Mouse (Mus musculus) cerebellum, adult 2 months (tissue): ENCODE measurements around the gene Ei24.

Experiments used
- CTCF ChIP-seq: fragments of 200-500 bp; IDR thresholded peaks from 2 replicates; pipeline ENCODE4 v1.5.1; 2011; ENCODE audit warnings: low read depth, mild to moderate bottlenecking, control low read depth, low read length, moderate library complexity, borderline replicate concordance; ENCODE audit not compliant: insufficient read depth
- POLR2A ChIP-seq: fragments of 200-500 bp; IDR thresholded peaks from 2 replicates; pipeline ENCODE4 v1.6.1; 2011; ENCODE audit warnings: low read length, control low read depth, borderline replicate concordance; ENCODE audit not compliant: insufficient read depth

DNA sequence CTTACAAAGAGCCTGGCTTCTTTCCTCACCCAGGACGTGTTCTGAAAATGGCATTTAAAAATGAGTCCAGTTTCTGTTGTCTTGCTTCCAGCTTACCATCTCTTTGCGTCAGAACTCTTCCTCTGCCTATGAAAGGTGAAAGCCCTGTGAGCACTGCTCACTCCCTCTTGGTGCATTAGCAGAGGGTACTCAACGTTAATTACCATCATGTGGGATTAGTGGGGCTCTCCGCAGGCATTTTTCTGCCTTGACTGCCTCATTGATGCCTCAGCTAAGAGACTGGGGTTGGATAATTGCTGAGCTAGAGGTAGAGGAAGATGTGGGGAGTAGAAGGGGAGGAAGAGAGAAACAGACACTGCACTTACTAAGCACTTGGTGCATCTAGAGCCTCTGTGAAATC, 49.2 kb upstream of the Ei24 start:
- no peak for TF ChIP-seq POLR2A
- no peak for TF ChIP-seq CTCF
